Mouse (Mus musculus): ENCODE data around the gene Hoxd10. TPM values are rescaled to one million over a fixed set of nuclear protein-coding genes. Genes with fewer than 3 reads are reported as not detected.

Gene Hoxd10
- polyA plus RNA-seq, 1 experiment from 2014 or later, result 2.3 TPM

DNA sequence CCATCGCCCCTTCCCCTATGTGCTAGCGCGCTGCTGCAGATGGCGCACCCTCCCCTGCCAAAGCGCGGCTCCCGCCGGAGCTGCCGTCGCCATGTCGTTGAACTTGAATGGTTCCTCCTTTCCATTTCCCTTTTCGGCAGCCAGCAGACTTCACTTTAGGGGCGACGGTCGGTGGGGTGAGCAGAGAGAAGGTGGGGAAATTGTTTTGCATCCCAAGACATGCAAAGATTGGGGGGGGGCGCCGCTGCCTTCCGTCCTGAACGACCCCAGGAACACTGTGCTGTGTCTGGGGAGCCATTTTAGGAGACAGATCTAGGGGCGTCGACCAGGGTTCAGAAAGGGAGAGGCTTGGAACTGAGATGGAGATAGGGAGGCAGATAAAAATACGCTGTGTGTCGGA lies 11.7 kb upstream of the Hoxd10 start:
- Histone ChIP-seq H3K4me3 (peak overlapping the region; percentile 38; the same call in 1 of the 2 replicates), H3K9me3 (no peaks in the 10 kb centered on the region), H3K4me1 (peaks cover 35% of the 10 kb centered on the region), H3K36me3 (no peaks in the 10 kb centered on the region), H3K27me3 (ENCODE audit: insufficient read depth, poor library complexity, severe bottlenecking) (peaks cover 100% of the 10 kb centered on the region), H3K27ac (no peak overlapping the region)
- DNase-seq (ENCODE audit: low spot score), result no peak
- WGBS, result under 1% methylated on average over 23 of the region's 23 CpGs

DNA sequence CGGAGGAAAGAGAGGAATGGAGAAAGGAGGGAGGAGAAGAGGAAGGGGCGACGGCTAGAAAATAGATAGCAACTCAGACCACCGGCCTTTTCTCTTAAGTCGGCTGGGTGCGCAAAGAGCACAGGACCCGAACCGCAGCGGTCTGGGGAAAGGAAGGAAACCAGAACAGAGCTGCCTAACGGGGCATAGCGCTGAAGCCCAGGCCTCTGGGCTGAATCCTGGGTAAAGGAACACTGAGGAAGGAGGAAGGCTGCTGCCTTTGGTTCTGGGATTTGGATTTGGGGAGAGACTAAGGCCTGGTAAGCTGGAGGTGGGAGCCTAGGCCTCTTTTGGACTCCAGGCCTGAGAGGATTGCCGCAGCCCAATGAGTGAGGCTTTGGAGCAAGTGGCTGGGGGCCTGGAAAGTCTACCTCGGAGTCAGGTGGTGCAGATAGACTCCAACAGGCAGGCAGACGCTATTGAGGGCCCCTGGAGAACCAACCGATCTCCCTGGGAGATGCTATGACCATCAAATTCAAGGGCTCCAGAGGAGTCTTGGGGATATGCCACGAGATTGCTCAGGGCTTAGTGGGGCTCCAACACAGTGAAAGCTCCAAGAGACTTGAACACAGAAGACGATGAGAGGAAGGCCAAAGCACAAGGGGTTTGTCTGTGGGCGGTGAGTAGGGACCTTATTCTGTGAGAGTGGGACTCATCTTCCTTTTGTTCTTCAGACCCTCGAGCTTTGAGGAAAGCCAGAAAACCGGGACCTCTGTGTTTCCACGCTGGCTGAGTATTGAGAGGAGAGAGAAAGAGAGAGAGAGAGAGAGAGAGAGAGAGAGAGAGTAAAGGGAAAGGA lies 10.9 kb upstream of the Hoxd10 start:
- H3K9me3 ChIP-seq, result no peaks in the 10 kb centered on the region
- DNase-seq (ENCODE audit: low spot score), result no peak
- H3K36me3 ChIP-seq, result no peaks in the 10 kb centered on the region
- no peak overlapping the region for H3K27ac ChIP-seq
- 1% methylated on average over 21 of the region's 21 CpGs for WGBS
- no peak overlapping the region for H3K4me3 ChIP-seq
- peaks cover 28% of the 10 kb centered on the region for H3K4me1 ChIP-seq
- H3K27me3 ChIP-seq (ENCODE audit: insufficient read depth, poor library complexity, severe bottlenecking), result peaks cover 100% of the 10 kb centered on the region

DNA sequence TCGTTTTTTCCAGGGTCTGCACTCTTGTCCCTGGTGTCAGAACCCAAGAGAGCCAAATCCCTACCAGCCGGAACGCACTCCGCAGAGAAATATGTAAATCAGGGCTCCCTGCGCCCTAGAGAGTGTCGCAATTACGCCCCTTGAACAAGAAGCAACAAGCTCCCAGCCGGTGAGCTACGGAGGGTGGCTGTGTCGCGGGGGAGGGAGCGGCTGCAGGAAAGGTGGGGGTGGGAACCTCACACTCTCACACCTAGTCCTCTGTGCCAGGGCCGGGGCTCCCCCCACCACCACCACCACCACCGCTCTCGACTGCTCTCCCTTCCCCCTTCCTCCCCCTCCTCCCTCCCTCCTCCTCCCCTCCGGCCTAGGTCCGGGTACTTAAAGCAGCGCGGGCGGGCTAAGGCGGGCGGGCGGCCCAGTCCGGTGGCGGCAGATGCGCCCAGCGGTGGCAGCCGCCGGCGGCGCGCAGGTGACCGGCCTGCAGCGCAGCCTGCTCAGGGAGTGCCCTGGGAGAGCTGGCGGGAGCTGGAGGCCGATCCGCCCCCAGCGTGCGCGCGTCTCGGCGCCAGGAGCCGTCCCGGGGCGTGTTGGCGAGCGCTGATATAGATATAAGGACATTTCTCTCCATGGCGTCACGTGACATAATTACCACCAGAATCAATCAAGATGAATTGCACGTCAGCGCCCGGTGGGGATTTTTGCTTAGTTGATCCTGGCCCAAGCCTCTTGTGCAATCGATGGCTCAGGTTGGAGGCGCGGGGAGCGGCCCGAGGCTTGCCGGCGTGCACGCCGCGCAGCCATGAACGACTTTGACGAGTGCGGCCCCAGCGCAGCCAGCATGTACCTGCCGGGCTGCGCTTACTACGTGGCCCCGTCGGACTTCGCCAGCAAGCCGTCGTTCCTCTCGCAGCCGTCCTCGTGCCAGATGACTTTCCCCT lies 9.9 kb upstream of the Hoxd10 start:
- Histone ChIP-seq H3K27me3 (ENCODE audit: insufficient read depth, poor library complexity, severe bottlenecking) (peaks cover 100% of the 10 kb centered on the region), H3K4me3 (peak overlapping the region; percentile 45), H3K36me3 (no peaks in the 10 kb centered on the region), H3K9me3 (no peaks in the 10 kb centered on the region), H3K27ac (no peak overlapping the region), H3K4me1 (peaks cover 27% of the 10 kb centered on the region)
- under 1% methylated on average over 77 of the region's 78 CpGs for WGBS
- no peak for DNase-seq (ENCODE audit: low spot score)

DNA sequence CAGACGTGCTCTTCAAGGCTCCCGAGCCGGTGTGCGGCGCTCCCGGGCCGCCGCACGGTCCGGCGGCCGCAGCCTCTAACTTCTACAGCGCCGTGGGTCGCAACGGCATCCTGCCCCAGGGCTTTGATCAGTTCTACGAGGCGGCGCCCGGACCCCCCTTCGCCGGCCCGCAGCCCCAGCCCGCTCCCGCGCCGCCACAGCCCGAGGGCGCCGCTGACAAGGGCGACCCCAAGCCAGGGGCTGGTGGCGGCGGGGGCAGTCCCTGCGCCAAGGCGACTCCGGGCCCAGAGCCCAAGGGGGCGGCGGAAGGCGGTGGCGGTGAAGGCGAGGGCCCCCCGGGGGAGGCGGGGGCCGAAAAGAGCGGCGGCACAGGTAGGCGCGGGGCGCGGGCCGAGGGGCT lies 8.9 kb upstream of the Hoxd10 start:
- H3K27ac ChIP-seq, result no peak overlapping the region
- H3K36me3 ChIP-seq, result no peaks in the 10 kb centered on the region
- H3K27me3 ChIP-seq (ENCODE audit: insufficient read depth, poor library complexity, severe bottlenecking), result peaks cover 100% of the 10 kb centered on the region
- H3K4me1 ChIP-seq, result peaks cover 32% of the 10 kb centered on the region
- DNase-seq (ENCODE audit: low spot score), result no peak
- 1% methylated on average over 41 of the region's 51 CpGs for WGBS
- no peaks in the 10 kb centered on the region for H3K9me3 ChIP-seq
- H3K4me3 ChIP-seq, result peak overlapping the region; percentile 45

DNA sequence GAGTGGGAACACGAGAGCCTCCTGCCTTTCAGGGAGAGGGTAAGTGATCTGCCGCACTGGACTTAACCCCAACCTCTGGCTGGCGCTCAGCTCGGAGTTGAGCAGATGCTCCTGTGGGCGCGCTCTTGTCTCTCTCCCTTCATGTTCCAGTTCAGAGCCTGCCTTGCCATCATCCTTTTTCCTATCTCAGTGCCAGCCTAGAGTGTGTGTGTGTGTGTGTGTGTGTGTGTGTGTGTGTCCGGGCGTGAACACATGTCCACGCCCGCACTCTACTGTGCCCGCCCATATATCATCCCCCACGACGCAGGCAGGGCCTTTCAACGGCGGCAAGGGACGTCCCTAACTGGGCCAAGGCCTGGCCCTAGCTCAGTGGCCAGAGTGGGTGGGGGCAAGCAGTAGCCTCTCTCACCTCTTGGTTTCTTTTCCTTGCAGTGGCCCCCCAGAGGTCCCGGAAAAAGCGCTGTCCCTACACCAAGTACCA lies 8.2 kb upstream of the Hoxd10 start:
- Histone ChIP-seq H3K27ac (no peak overlapping the region), H3K4me1 (peaks cover 32% of the 10 kb centered on the region), H3K36me3 (no peaks in the 10 kb centered on the region), H3K27me3 (ENCODE audit: insufficient read depth, poor library complexity, severe bottlenecking) (peaks cover 100% of the 10 kb centered on the region), H3K4me3 (0 out of 2 replicates have a peak overlapping the region, but pooled peaks have one; percentile 8), H3K9me3 (no peaks in the 10 kb centered on the region)
- WGBS, result under 1% methylated on average over 18 of the region's 18 CpGs
- no peak for DNase-seq (ENCODE audit: low spot score)

DNA sequence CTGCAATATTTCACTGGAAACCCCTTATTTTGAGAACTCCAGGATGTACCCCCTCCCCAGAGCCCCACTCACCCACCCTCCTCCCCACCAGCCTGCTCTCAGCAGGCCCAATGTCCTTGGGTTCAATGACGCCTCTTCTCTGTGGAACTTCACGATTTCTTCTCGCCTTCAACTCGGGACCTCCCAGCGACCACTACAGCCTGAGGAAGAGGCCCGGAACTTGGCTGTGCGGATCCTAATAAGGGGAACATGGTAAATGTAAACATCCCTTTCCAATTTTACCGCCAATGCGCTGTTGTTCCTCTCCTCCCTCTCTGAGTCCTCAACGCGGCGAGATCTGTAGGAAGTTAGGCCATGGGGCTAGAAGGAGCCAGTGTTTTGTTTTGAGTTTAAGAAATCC lies 7.6 kb upstream of the Hoxd10 start:
- WGBS, result 1% methylated on average over 12 of the region's 12 CpGs
- no peak for DNase-seq (ENCODE audit: low spot score)
- Histone ChIP-seq H3K27ac (no peak overlapping the region), H3K36me3 (no peaks in the 10 kb centered on the region), H3K9me3 (no peaks in the 10 kb centered on the region), H3K4me1 (peaks cover 32% of the 10 kb centered on the region), H3K4me3 (no peak overlapping the region), H3K27me3 (ENCODE audit: insufficient read depth, poor library complexity, severe bottlenecking) (peaks cover 100% of the 10 kb centered on the region)

DNA sequence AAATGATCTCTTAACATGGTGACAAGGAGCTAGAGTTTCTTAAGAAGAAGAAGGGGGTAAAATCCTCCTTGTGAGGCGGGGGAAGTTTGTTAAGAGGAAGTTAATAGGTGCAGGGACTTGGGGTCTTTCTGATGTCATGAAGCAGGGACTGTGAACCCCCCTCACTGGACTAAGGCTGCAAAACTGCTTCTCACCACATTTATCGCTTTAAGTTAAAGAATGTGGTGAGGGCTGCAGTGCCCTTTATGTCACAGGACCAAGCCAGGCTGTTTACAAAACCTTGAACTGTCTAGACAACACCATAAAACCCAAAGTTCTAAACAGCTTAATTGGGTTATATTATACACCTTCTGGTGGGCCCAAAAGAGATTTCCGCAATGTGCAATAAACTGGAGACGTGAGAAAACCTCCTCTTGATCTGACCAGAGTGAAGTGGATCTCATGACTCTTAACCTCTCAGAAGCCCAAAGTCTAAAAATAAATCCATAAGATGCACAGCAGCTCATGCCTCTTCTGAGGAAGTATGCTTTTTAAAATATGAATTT lies 6.6 kb upstream of the Hoxd10 start:
- Histone ChIP-seq H3K9me3 (no peaks in the 10 kb centered on the region), H3K4me1 (peaks cover 25% of the 10 kb centered on the region), H3K27me3 (ENCODE audit: insufficient read depth, poor library complexity, severe bottlenecking) (peaks cover 100% of the 10 kb centered on the region), H3K36me3 (no peaks in the 10 kb centered on the region), H3K4me3 (no peak overlapping the region), H3K27ac (no peak overlapping the region)
- peak; percentile 51 for DNase-seq (ENCODE audit: low spot score)
- whole genome bisulfite sequencing, result 10% methylated on average over 4 of the region's 4 CpGs

DNA sequence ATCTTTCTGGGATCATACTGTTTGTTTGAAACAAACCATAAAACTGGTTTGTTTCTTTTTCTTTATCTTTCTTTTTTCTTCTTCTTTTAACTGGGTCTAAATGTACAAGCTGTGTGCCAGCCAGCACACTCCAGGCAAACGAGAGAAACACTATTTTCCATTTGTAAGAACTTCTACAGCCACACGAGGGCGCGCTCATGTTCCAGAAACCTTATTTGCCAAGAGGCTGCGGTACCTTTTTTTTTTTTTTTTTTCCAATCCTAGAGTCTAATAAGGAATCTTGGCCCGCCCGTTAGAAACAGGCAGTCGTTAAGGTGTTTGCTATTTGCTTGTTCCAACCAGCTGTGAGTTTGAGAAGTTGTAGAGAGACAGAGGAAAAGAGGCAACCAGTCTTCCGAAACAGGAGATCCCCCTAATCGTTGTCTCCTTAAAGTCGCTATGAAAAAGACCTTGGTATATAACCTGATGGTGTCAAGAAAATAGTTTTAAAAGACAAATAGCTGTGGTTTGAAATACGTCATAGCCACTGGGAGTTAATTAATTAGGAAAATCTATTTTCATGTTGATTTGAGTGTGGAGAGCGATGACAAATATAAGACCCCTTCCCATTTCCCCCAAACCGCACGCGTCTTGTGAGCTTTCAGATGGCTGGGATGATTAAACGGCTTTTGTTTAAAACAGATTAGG lies 5.3 kb upstream of the Hoxd10 start:
- Histone ChIP-seq H3K4me1 (peaks cover 26% of the 10 kb centered on the region), H3K4me3 (no peak overlapping the region), H3K27me3 (ENCODE audit: insufficient read depth, poor library complexity, severe bottlenecking) (peaks cover 98% of the 10 kb centered on the region), H3K27ac (no peak overlapping the region), H3K9me3 (no peaks in the 10 kb centered on the region), H3K36me3 (no peaks in the 10 kb centered on the region)
- DNase-seq (ENCODE audit: low spot score), result peak; percentile 76
- 4% methylated on average over 17 of the region's 17 CpGs for WGBS

DNA sequence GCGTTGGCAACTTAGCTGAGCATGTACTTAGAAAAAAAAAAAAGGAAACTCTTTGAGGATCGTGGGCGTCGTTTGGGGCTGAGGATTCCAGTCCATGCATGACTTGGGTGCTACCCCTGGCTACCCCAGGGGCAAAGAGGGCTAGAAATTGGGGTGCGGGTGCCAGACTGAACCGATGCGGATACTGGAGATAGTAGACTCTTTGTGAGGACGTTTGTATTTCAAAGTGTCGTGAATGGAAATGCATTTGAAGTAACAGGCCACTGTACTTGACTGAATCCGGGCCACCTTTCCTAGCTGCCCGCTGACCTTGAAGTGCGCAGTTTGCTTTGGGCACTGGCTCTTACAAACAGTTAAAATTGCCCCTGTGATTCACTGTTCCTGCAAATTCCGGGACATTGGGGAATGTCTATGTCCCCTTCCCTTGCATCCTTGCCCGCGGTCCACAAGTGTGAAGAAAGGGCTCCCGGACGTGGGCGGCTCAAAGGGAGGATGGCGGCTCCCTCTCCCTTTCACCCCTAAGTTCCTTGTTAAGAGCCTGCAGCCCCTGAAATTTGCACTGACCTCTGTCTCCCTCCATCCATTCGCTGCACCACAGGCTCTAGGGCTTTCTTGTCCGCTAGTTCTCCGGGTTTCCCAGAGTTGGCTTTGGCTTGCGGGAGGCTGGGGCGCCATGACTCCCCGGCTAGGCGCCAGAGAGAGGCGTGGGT lies 4.6 kb upstream of the Hoxd10 start:
- Histone ChIP-seq H3K9me3 (no peaks in the 10 kb centered on the region), H3K27ac (no peak overlapping the region), H3K27me3 (ENCODE audit: insufficient read depth, poor library complexity, severe bottlenecking) (peaks cover 98% of the 10 kb centered on the region), H3K36me3 (no peaks in the 10 kb centered on the region), H3K4me1 (peaks cover 23% of the 10 kb centered on the region; the same call in 1 of the 2 replicates), H3K4me3 (0 out of 2 replicates have a peak overlapping the region, but pooled peaks have one; percentile 3)
- WGBS, result under 1% methylated on average over 27 of the region's 27 CpGs
- DNase-seq (ENCODE audit: low spot score), result peak; percentile 71

DNA sequence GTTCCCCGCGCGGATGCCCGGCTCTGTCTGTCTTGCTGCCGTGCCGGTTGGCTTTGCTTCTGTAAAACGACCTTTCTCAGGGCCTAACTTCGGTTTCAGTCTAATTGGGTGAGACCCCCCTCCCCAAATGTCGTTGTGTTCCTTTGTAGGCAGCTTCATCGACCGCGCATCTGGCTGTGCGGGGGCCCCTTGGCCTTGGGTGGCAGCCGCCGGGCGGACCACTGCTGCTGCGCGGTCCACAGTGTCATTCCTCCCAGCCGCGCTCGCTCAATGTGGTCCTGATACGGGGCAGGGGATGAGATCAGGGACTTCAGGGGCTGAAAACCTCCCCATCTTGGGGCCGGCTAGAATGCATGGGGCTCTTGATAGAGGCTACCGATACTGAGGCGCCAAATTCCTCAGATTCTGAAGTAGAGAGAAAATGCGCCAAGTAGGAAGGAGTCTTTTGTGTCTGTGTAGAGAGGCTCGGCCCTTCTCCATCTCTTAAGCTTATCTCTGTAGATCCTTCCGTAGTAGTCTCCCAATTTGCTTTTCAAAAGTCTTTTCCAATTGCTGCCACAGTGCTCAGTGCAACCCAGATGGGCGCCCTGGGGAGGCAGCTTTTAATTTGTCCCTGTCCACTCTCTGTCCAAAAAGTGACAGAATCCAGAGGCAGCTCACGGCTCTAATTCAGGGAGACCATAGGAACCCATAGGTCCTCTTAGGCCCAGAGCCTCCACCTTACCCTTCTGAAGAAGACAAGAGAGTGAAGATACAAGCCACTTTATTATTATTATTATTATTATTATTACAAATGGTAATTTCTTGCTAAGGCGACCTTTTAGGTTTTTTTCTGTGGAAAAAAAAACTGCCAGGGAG lies 3.8 kb upstream of the Hoxd10 start:
- DNase-seq (ENCODE audit: low spot score), result no peak
- peaks cover 98% of the 10 kb centered on the region for H3K27me3 ChIP-seq (ENCODE audit: insufficient read depth, poor library complexity, severe bottlenecking)
- 0 out of 2 replicates have a peak overlapping the region, but pooled peaks have one; percentile 3 for H3K4me3 ChIP-seq
- WGBS, result under 1% methylated on average over 31 of the region's 31 CpGs
- H3K36me3 ChIP-seq, result no peaks in the 10 kb centered on the region
- no peak overlapping the region; the same call in 1 of the 2 replicates for H3K27ac ChIP-seq
- no peaks in the 10 kb centered on the region for H3K9me3 ChIP-seq
- H3K4me1 ChIP-seq, result peaks cover 16% of the 10 kb centered on the region; the same call in 1 of the 2 replicates
